Comparison of ENCODE assay signal across 8 mouse cellular contexts in genomic region chr2:73278131-73278854, GRCm38 (mm10). TPM values are rescaled to one million over a fixed set of nuclear protein-coding genes. Genes with fewer than 3 reads are reported as not detected.
DNase-seq lines count a peak whose midpoint lies in the region; ATAC-seq lines count a peak whose summit lies in the region.

No protein-coding gene starts in this region.

- no peaks in the 10 kb centered on the region for H3K36me3 ChIP-seq in hindbrain, embryonic 13.5 days

- H3K9me3 ChIP-seq in hindbrain, embryonic 13.5 days = no peaks in the 10 kb centered on the region

- no peak for ATAC-seq in hindbrain, embryonic 13.5 days (ENCODE audit: low FRiP score)

- H3K27me3 ChIP-seq in hindbrain, embryonic 13.5 days = peaks cover 75% of the 10 kb centered on the region

- H3K27ac ChIP-seq in hindbrain, embryonic 13.5 days = peak overlapping the region; percentile 70; the same call in 1 of the 2 replicates

- H3K4me2 ChIP-seq in hindbrain, embryonic 13.5 days = peak overlapping the region; percentile 42

- WGBS in hindbrain, embryonic 13.5 days = 2% methylated on average over 20 of the region's 20 CpGs

- DNase-seq in NIH3T3 (ENCODE audit: low read depth) = peak; percentile 96
- peak; percentile 95 to 96 for DNase-seq in cerebellum, postnatal 10 days
- DNase-seq in frontal cortex, postnatal 14 days (ENCODE audit: low spot score in 2 of 2) = peak; percentile 79 to 82
- peak; percentile 80 to 91 for DNase-seq in layer of hippocampus, postnatal 14 days (ENCODE audit: low spot score in 2 of 2)
- DNase-seq in lung, postnatal 14 days = peak; percentile 94
- peak; percentile 96 for DNase-seq in retina, embryonic 14.5 days (ENCODE audit: low spot score)
- peak; percentile 96 for DNase-seq in thymus, postnatal 4 days

- peak overlapping the region; percentile 28 for H3K4me3 ChIP-seq in hindbrain, embryonic 13.5 days

- peaks cover 39% of the 10 kb centered on the region for H3K4me1 ChIP-seq in hindbrain, embryonic 13.5 days (replicated peaks)

- no peak overlapping the region for H3K9ac ChIP-seq in hindbrain, embryonic 13.5 days

RNA-seq across cellular contexts. Expression of gene Sp9, which starts 6.6 kb away (rescaled TPM):
- 1.7 and 2.1 TPM in 2 replicates for polyA plus RNA-seq in hindbrain, embryonic 13.5 days (2015; fragmentation: Nextera tagmentation; extraction: Ambion mirVana)
- 1 to 10 TPM; 4.6 to 4.8 TPM for total RNA-seq in layer of hippocampus, postnatal 14 days (2021)

RNA-seq across cellular contexts. Expression of gene Scrn3, which starts 34.1 kb away (rescaled TPM):
- polyA plus RNA-seq in hindbrain, embryonic 13.5 days (2015; fragmentation: Nextera tagmentation; extraction: Ambion mirVana) = 9.0 and 9.9 TPM in 2 replicates
- total RNA-seq in layer of hippocampus, postnatal 14 days (2021) = 10 to 100 TPM; 15.0 to 16.8 TPM

RNA-seq across cellular contexts. Expression of gene Cir1, which starts 34.2 kb away (rescaled TPM):
- polyA plus RNA-seq in hindbrain, embryonic 13.5 days (2015; fragmentation: Nextera tagmentation; extraction: Ambion mirVana) = 31.9 and 33.0 TPM in 2 replicates
- 10 to 100 TPM; 25.7 to 25.9 TPM for total RNA-seq in layer of hippocampus, postnatal 14 days (2021)

RNA-seq across cellular contexts. Expression of gene Ola1, which starts 59.6 kb away (rescaled TPM):
- 91.7 and 93.5 TPM in 2 replicates for polyA plus RNA-seq in hindbrain, embryonic 13.5 days (2015; fragmentation: Nextera tagmentation; extraction: Ambion mirVana)
- 100 to 1,000 TPM; 120 to 128 TPM for total RNA-seq in layer of hippocampus, postnatal 14 days (2021)
